Mouse (Mus musculus) frontal cortex, postnatal 14 days (tissue): ENCODE results near the gene Myh13.

Experiments
- DNase-seq, 2 experiments: peaks; one replicate each; pipeline ENCODE4 v3.0.0; 2022; ENCODE audit warnings: low spot score in 2 of 2

Myh13 gene

DNA sequence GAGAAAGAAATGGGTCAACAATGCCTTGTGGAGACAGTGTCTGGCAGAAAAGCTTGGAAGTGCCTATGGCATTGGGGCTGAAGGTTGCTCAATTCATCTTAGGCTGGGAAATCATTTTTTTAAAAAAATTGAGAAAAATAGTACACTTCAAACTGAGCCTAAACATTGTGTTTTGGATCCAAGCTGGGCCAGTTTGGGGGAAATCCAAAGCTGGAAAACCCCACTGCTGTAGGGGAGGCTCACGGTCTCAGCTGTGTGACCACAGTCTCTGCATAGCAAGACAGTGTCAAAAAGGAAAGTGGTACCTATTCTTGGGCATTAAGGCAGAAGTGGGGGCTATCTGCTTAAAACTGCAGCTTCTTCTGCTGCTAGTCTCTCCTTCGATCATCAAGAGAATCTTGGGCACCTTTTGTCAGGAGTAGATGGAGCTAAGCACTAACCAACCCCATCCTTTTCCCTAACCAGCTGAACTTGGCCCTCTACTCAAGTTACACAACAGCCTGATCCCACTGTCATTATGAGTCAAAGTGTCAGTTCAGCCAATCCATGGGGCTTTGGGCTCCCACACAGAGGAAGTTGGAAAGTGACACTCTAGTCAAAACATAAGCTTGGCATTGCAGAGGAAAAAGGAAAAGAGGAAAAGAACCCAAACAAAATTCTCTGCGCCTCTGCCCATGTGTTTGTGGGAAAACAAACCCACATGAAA is 69.4 kb downstream of the Myh13 start:
- DNase-seq: no peak

DNA sequence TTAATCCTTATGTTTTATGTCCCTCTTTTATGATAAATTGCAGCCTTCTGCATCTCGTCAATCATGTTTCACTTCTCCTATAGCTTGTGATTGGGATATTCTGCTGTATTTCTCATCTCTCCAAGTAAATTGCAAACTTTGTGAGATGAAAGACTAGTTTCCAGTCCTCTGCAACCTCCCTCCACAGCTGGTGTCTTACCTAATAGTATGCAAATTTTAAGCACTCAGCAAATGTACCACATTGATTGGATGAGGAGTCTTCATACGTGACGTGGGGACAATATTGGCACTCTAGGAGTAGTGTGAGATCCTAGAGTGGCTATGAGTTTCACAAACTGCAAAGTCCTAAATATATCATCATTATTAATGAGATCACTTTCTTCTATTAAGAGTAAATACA is 70.9 kb downstream of the Myh13 start:
- DNase-seq: no peak

- DNase-seq: no peak
Observed at GRCm38 (mm10) chr11:67400956-67401355, 79.5 kb downstream of the Myh13 start.

DNA sequence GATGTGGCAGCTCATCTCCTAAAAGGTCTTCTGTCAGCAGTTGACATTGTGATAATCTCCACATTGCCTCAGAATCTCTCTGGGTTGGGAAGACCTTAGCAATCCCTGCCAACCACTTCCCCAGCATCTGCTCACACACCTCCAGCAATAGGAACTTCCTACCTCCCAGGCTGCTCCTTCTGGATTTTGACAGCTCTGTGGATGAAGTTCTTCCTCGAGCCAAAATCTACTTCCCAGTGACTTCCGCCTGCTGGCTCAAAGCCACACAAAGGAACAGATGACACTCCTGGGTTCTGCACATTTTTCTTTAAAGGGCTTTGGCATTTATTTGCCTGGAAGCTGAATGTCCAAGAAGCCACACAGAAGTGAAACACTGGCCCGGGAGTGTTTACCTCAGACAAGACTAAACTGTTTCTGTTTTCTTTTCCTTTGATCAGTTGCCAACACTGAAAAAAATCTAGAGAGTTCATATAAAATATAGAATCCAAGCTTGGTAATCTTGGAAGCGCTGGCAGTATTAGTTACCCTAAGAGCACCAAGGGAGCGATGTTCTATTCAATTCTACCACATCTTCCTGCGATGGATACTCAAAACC is 93.0 kb downstream of the Myh13 start:
- peak; percentile 9 to 20 for DNase-seq
